Mouse (Mus musculus) hindbrain, embryonic 13.5 days (tissue): ENCODE measurements around the gene Igf2bp1. TPM values are rescaled to one million over a fixed set of nuclear protein-coding genes. Genes with fewer than 3 reads are reported as not detected.
"Not testable (repeated sequence)": the region's sequence is repeated elsewhere in the genome, so short reads cannot be mapped to it uniquely, and the experiment has no call there.

ENCODE experiments used
- ATAC-seq: fragments of 200-750 bp; cut with Nextera tagmentation; 2 replicates; pipeline ENCODE4 v1.8.0; 2017; ENCODE audit warnings: moderate TSS enrichment; ENCODE audit not compliant: low FRiP score
- H3K27ac ChIP-seq: fragments of 300-500 bp; sonication (generic); 2 replicates; pipeline ENCODE4 v1.5.1; 2015; ENCODE audit warnings: inconsistent platforms, mild to moderate bottlenecking, moderate library complexity
- H3K27me3 ChIP-seq: fragments of 300-500 bp; sonication (generic); 2 replicates; pipeline ENCODE4 v1.6.1; 2015; ENCODE audit warnings: mild to moderate bottlenecking, inconsistent platforms
- H3K36me3 ChIP-seq: fragments of 300-500 bp; sonication (generic); 2 replicates; pipeline ENCODE4 v1.6.1; 2015; ENCODE audit warnings: mild to moderate bottlenecking, inconsistent platforms
- H3K4me1 ChIP-seq: fragments of 300-500 bp; sonication (generic); replicated peaks from 2 replicates; pipeline ENCODE4 v1.6.1; 2015; ENCODE audit warnings: inconsistent platforms
- H3K4me2 ChIP-seq: fragments of 300-500 bp; sonication (generic); 2 replicates; pipeline ENCODE4 v1.6.1; 2015; ENCODE audit warnings: inconsistent platforms, mild to moderate bottlenecking, moderate library complexity
- H3K4me3 ChIP-seq: fragments of 300-500 bp; sonication (generic); 2 replicates; pipeline ENCODE4 v1.5.1; 2015; ENCODE audit warnings: mild to moderate bottlenecking, inconsistent platforms
- H3K9ac ChIP-seq: fragments of 300-500 bp; sonication (generic); 2 replicates; pipeline ENCODE4 v1.6.1; 2015; ENCODE audit warnings: mild to moderate bottlenecking, inconsistent platforms
- H3K9me3 ChIP-seq: fragments of 300-500 bp; sonication (generic); 2 replicates; pipeline ENCODE4 v1.6.1; 2016; ENCODE audit warnings: inconsistent platforms
- WGBS: fragments of 180-500 bp; shearing (Covaris S2); methylation state at CpG from one replicate; pipeline ENCODE4 v1.1.7; 2015; 5-methylcytosine and 5-hydroxymethylcytosine counted together
- polyA plus RNA-seq: library from polyadenylated mRNA; unstranded; fragments of >200 nt; fragmentation: Nextera tagmentation; extraction: Ambion mirVana; gene quantifications from 2 replicates; pipeline ENCODE4 v1.2.1, GENCODE M21; 2015

Igf2bp1 gene
- polyA plus RNA-seq, 1 experiment from 2014 or later = 23.1 TPM

- 76% methylated on average over 6 of the region's 6 CpGs for WGBS
- Histone ChIP-seq H3K36me3 (no peaks in the 10 kb centered on the region), H3K27ac (no peak overlapping the region), H3K9ac (no peak overlapping the region), H3K27me3 (no peaks in the 10 kb centered on the region), H3K9me3 (no peaks in the 10 kb centered on the region), H3K4me2 (no peak overlapping the region), H3K4me3 (no peak overlapping the region), H3K4me1 (no peaks in the 10 kb centered on the region)
- ATAC-seq = no peak
Measured at GRCm38 (mm10) chr11:95936409-95936808, 69.3 kb downstream of the Igf2bp1 start.

DNA sequence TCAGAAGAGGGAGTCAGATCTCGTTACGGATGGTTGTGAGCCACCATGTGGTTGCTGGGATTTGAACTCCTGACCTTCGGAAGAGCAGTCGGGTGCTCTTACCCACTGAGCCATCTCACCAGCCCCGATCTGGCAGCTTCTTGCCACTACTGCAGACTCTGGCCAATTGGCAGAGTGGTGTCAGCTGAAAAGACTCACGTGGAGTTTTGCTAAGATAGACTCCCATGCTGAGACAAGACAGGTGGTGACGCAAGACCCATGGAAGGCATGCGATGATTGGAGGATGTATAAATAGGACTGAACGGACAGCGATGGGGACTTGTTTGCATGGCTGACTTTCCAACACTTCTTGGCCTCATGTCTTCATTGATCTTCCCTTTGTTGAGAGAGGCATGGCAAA lies 73.6 kb downstream of the Igf2bp1 start:
- H3K9me3 ChIP-seq, H3K36me3 ChIP-seq, H3K4me2 ChIP-seq, H3K4me1 ChIP-seq, H3K9ac ChIP-seq, ATAC-seq, H3K27me3 ChIP-seq, H3K4me3 ChIP-seq, H3K27ac ChIP-seq: not testable (repeated sequence)
- 94% methylated on average over 8 of the region's 10 CpGs for WGBS

GRCm38 (mm10) chr11:95926398-95926797 lies 79.3 kb downstream of the Igf2bp1 start:
- Histone ChIP-seq H3K36me3 (no peaks in the 10 kb centered on the region), H3K4me1 (no peaks in the 10 kb centered on the region), H3K4me2 (no peak overlapping the region), H3K27ac (no peak overlapping the region), H3K9me3 (no peaks in the 10 kb centered on the region; the same call in 1 of the 2 replicates), H3K9ac (no peak overlapping the region), H3K4me3 (no peak overlapping the region), H3K27me3 (peaks cover 25% of the 10 kb centered on the region)
- no peak for ATAC-seq
- WGBS = 75% methylated on average over 4 of the region's 4 CpGs

DNA sequence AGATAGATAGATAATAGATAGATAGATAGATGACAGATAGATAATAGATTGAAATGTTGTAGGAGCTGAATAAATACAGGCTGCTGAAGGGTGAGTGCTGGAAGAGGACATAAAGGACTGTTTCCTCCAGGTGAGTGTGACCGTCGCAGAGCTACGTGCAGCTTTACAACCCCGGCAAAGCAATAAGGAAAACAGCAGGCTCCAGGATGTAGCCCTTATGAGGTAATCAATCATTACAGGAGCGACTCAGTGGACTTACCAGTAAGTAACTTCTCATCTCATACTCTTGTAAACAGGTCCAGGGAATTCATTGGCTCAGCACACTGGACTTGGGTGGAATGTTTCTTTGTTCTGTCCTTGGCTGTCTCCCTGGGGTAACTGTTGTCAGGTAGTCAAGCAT lies 79.8 kb downstream of the Igf2bp1 start:
- ATAC-seq = no peak
- Histone ChIP-seq H3K4me3 (no peak overlapping the region), H3K27me3 (peaks cover 27% of the 10 kb centered on the region), H3K27ac (no peak overlapping the region), H3K36me3 (no peaks in the 10 kb centered on the region), H3K4me1 (no peaks in the 10 kb centered on the region), H3K9me3 (no peaks in the 10 kb centered on the region; the same call in 1 of the 2 replicates), H3K4me2 (no peak overlapping the region), H3K9ac (no peak overlapping the region)
- 92% methylated on average over 5 of the region's 5 CpGs for WGBS

DNA sequence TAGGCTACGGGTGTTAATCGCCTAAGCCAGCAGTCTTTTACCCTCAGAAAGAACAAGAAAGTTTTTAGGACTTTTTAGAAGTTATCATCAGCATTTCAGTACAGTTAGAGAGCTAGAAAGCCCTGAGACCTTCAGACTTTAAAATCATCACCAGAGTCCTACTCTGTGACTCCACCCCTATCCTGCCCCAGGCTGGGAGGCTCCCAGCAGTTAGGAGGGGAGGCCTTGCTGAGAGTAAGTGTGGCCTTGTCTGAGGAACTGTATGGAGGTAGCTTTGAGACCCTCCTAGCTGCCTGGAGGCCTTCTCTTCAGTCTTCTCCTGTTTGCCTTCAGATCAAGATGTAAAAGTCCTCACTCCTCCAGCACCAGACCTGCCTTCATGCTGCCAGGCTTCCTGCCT lies 81.5 kb downstream of the Igf2bp1 start:
- Histone ChIP-seq H3K27me3 (peaks cover 39% of the 10 kb centered on the region), H3K27ac (no peak overlapping the region), H3K4me1 (no peaks in the 10 kb centered on the region), H3K9ac (no peak overlapping the region), H3K4me2 (no peak overlapping the region), H3K4me3 (no peak overlapping the region), H3K9me3 (no peaks in the 10 kb centered on the region; the same call in 1 of the 2 replicates), H3K36me3 (no peaks in the 10 kb centered on the region)
- no peak for ATAC-seq
- 11% methylated on average over 2 of the region's 2 CpGs for WGBS

GRCm38 (mm10) chr11:95923477-95923876 lies 82.3 kb downstream of the Igf2bp1 start:
- not testable (repeated sequence) for ATAC-seq, H3K4me3 ChIP-seq, H3K9ac ChIP-seq, H3K9me3 ChIP-seq, H3K27ac ChIP-seq, H3K4me1 ChIP-seq, H3K4me2 ChIP-seq, H3K36me3 ChIP-seq
- WGBS = 2% methylated on average over 4 of the region's 6 CpGs
- peaks cover 44% of the 10 kb centered on the region for H3K27me3 ChIP-seq

- Histone ChIP-seq H3K4me1 (no peaks in the 10 kb centered on the region), H3K27me3 (peaks cover 57% of the 10 kb centered on the region), H3K9me3 (no peaks in the 10 kb centered on the region), H3K36me3 (no peaks in the 10 kb centered on the region), H3K4me2 (no peak overlapping the region), H3K9ac (no peak overlapping the region), H3K4me3 (no peak overlapping the region), H3K27ac (no peak overlapping the region)
- 65% methylated on average over 12 of the region's 12 CpGs for WGBS
- no peak for ATAC-seq
Measured at GRCm38 (mm10) chr11:95921991-95922621, 83.6 kb downstream of the Igf2bp1 start.

GRCm38 (mm10) chr11:95916426-95916825 lies 89.3 kb downstream of the Igf2bp1 start:
- Histone ChIP-seq H3K9me3 (no peaks in the 10 kb centered on the region), H3K4me3 (no peak overlapping the region), H3K27me3 (peaks cover 89% of the 10 kb centered on the region), H3K9ac (no peak overlapping the region), H3K36me3 (no peaks in the 10 kb centered on the region), H3K27ac (no peak overlapping the region), H3K4me2 (no peak overlapping the region), H3K4me1 (peaks cover 17% of the 10 kb centered on the region)
- no peak for ATAC-seq
- 4% methylated on average over 5 of the region's 5 CpGs for WGBS

- H3K27me3 ChIP-seq = peaks cover 91% of the 10 kb centered on the region
Measured at GRCm38 (mm10) chr11:95915006-95915710, 90.6 kb downstream of the Igf2bp1 start.

DNA sequence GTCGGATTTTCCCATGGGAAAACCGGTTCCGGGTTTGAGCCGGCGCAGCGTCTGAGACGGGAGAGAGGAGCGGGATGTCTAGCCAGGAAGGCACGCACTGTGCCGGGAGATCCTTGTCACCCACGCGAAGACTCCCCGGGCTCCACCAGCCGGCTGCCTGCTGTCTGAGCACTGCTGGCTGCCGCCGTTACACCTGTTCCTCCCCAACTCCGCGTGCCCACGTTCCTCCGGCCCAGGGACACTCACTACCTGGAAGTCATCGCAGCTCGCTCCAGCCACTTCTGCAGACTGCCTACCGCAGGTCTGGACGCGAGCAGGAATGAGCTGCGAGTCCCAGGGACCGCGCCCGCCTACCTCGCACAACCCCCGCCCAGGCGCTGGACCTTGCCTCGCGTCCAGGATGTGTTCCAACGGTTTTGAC lies 91.2 kb downstream of the Igf2bp1 start, which contains the start of gene B4galnt2:
B4galnt2 (minus strand) TSS at position 321 of the 421 bp plus-strand sequence.
- Histone ChIP-seq H3K9ac (no peak within 1 kb of the TSS), H3K36me3 (no peaks in the 10 kb centered on the region), H3K4me3 (peak within 1 kb of the TSS; percentile 20), H3K27ac (no peak within 1 kb of the TSS), H3K4me2 (peak within 1 kb of the TSS; percentile 42), H3K27me3 (peaks cover 91% of the 10 kb centered on the region), H3K9me3 (no peaks in the 10 kb centered on the region), H3K4me1 (peaks cover 17% of the 10 kb centered on the region)
- under 1% methylated on average over 33 of the region's 35 CpGs for WGBS
- ATAC-seq = no peak

More at GRCm38 (mm10) chr11:95915006-95915710, 90.6 kb downstream of the Igf2bp1 start:
- Histone ChIP-seq H3K4me2 (peak overlapping the region; percentile 42), H3K9me3 (no peaks in the 10 kb centered on the region), H3K27ac (no peak overlapping the region), H3K4me1 (peaks cover 17% of the 10 kb centered on the region), H3K36me3 (no peaks in the 10 kb centered on the region), H3K9ac (no peak overlapping the region), H3K4me3 (peak overlapping the region; percentile 20)
- 1% methylated on average over 28 of the region's 28 CpGs for WGBS
- ATAC-seq = no peak

GRCm38 (mm10) chr11:95913959-95914566 lies 91.7 kb downstream of the Igf2bp1 start:
- ATAC-seq = no peak
- Histone ChIP-seq H3K36me3 (no peaks in the 10 kb centered on the region), H3K27ac (no peak overlapping the region), H3K27me3 (peaks cover 92% of the 10 kb centered on the region), H3K4me2 (peak overlapping the region; percentile 42), H3K4me1 (peaks cover 17% of the 10 kb centered on the region), H3K4me3 (peak overlapping the region; percentile 20; the same call in 1 of the 2 replicates), H3K9me3 (no peaks in the 10 kb centered on the region), H3K9ac (no peak overlapping the region)
- WGBS = 4% methylated on average over 14 of the region's 14 CpGs

GRCm38 (mm10) chr11:95911579-95911978 lies 94.2 kb downstream of the Igf2bp1 start:
- no peak overlapping the region for H3K27ac ChIP-seq
- 18% methylated on average over 7 of the region's 7 CpGs for WGBS
- H3K9ac ChIP-seq = no peak overlapping the region
- peaks cover 17% of the 10 kb centered on the region for H3K4me1 ChIP-seq
- no peak overlapping the region for H3K4me3 ChIP-seq
- no peaks in the 10 kb centered on the region for H3K36me3 ChIP-seq
- no peak overlapping the region for H3K4me2 ChIP-seq
- peaks cover 77% of the 10 kb centered on the region for H3K27me3 ChIP-seq
- ATAC-seq = no peak
- H3K9me3 ChIP-seq = no peaks in the 10 kb centered on the region
